Mouse (Mus musculus) layer of hippocampus, adult 9-10 months (tissue): ENCODE measurements around the gene Ttll10.

Experiments
- DNase-seq: peaks from one replicate; pipeline ENCODE4 v3.0.0; 2022; ENCODE audit warnings: low spot score

The Ttll10 gene

DNA sequence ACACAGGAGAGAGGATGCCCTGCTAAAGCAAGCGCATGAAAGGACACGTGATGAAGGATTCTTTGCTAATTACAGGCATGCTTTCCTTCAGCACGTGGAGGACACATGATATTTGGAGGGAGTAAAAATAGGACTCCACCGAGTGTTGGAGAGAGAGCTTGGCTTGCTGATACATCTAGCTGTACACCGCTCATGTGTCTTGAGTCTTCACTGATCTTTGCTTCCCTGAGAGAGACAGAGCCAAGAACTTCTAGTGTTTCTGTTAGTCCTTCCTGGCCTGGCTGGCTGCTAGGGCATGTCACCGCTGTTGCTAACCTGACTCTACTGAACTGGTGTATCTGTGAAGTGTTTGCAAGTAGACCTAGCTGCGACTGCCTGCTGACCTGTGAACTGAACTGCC is 35.0 kb downstream of the Ttll10 start:
- no peak for DNase-seq

DNA sequence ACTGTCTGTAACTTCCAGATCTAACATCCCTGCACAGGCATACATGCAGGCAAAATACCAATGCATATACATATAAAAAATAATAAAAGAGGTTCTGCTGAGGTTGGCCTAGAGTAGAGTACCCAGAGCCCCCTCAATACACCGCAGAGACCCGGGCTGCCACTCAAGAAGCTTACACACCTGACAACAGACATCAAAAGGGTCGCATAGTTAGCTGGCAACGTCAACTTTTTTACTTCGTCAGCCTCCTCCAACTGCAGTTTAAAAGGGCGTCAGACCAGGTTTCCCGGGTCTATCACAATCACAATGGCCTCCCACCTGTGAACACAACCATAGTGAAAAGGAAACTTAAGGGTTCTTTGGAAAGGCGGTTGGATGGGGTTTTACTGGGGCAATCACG is 35.7 kb downstream of the Ttll10 start:
- DNase-seq = no peak

- DNase-seq = no peak
Measured at GRCm38 (mm10) chr4:156021942-156022419, 37.2 kb downstream of the Ttll10 start.

DNA sequence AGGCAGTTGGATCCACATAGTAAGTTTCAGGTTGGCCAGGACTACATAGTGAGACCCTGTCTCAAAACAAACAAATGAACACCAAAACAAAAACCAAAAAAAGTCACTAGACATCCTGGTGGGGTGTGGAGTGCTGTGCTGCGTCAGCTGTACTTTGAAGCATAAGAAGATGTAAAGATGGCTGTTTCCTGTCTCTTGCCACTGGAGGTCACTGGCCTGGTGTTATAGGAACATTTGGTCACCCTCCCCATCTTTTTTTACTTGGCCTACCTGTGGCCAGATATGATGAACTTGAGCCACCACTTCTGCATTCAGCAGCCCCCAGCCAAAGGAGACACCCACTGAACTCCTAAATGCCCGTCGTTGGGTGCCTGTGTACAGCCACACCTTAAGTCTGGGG is 37.8 kb downstream of the Ttll10 start:
- no peak for DNase-seq

GRCm38 (mm10) chr4:156019771-156020170 is 39.4 kb downstream of the Ttll10 start:
- DNase-seq = no peak

- no peak for DNase-seq
Measured at GRCm38 (mm10) chr4:156014436-156014835, 44.8 kb downstream of the Ttll10 start.

DNA sequence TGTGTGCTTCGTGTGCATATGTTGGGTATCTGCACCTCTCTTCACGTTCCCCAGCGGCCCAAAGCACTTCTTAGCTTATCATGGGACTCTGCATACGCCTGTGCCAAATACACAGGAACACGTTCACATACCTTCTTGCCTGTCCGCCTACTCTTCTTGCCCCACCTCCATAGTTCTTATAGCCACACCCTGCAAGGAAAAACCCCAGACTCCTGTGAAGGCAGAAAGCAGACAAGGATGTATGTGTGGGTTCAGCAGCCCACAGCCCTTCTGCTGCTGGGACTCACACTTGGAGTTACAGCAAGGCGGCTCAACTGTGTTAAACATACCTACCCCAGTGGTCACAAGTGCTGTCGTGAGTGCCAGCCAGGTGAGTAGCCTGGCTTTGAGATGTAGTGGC is 45.6 kb downstream of the Ttll10 start, which contains the start of gene Tnfrsf4:
Gene Tnfrsf4, plus strand, starts transcription at position 207 of the 400 bp plus-strand sequence.
- no peak for DNase-seq

DNA sequence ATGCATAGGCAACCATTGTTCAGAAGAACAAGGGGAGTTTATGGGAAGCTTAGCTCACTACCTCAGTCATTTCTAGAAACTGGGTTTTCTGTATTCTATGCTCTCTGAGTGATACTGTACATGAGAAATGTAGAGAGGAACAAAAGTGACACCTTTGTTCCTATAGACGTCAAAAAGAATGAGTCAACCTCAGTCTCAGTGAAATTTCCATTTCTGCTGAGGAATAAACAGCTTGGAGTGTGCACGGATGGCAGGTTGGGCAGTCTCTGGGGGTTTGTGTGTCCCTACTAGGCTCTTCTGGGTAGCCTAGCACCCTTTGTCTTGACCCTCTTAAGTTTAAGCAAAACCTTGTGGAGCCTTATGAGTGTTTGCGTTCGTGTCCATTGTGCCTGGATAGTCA is 50.8 kb downstream of the Ttll10 start:
- no peak for DNase-seq

DNA sequence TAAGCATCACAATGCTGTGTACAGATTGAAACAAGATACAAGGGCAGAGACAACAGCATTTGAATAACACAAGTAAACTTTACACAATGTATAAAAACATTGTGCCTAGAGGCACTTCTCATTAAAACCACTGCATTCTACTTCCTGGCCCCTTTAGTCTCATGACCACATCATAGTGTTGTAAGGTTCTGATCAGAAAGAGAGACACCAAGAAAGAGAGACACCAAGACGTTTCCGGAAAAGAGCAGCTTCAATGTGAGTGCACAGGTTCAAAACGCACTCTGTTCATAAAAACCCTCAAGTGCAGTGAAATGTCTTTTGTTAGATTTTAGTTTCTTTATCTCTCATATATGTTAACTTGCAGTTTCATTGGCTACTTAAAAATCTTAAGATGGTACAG is 55.1 kb downstream of the Ttll10 start:
- no peak for DNase-seq

DNA sequence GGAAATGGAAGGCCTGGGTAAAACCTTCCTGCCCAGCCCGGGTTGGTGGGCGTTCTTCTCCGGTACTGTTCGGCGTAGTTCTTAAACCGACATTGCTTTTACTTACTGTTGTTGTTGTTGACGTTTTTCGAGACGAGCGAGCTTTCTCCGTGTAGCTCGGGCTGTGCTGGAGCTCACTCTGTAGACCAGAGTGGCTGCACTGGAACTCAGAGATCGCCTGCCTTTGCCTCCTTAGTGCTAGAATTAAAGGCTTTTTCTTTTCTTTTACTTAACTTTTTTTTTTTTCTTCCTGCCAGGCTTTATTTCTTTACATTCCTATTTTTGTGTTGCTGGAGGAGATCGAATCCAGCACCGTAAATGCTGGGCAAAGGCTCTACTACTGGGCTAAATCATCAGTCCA is 65.6 kb downstream of the Ttll10 start:
- no peak for DNase-seq

DNA sequence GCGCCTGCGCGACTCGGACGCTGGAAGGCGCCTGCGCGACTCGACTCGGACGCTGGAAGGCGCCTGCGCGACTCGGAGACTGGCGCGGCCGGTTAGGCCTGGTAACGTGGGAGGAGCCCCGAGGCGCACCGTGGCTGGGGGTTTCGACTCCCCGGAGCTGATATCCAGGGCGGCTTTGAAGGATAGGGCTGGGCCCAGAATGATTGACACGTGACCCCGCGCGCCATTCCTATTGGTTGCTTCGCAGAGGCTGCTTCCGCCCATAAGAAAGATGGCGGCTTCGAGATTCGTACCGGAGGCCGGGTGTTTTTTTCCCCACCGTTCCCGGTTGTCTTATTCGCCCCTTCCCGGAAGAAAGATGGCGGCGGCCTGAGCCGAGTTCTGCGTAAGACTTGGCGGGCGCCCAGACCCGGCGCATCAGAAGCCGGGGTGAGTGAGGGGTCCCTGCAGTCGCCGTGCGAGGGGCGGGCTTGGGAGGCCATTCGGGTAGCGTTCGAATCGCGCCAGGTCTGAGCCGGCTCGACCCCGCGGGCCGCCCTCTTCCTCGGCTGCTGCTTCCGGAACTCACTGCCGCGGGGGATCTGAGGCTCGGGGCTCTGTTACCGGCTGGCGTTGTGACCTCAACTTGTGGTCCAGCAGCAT is 66.2 kb downstream of the Ttll10 start:
- DNase-seq = peak; percentile 98

GRCm38 (mm10) chr4:155992241-155992905 is 66.8 kb downstream of the Ttll10 start, which contains the start of the genes B3galt6 and Sdf4:
B3galt6 (minus strand) TSS chr4:155992649.
Sdf4 (plus strand) TSS chr4:155992872.
- peak; percentile 67 for DNase-seq

- peak; percentile 5 for DNase-seq
Measured at GRCm38 (mm10) chr4:155991908-155992230, 67.3 kb downstream of the Ttll10 start.

DNA sequence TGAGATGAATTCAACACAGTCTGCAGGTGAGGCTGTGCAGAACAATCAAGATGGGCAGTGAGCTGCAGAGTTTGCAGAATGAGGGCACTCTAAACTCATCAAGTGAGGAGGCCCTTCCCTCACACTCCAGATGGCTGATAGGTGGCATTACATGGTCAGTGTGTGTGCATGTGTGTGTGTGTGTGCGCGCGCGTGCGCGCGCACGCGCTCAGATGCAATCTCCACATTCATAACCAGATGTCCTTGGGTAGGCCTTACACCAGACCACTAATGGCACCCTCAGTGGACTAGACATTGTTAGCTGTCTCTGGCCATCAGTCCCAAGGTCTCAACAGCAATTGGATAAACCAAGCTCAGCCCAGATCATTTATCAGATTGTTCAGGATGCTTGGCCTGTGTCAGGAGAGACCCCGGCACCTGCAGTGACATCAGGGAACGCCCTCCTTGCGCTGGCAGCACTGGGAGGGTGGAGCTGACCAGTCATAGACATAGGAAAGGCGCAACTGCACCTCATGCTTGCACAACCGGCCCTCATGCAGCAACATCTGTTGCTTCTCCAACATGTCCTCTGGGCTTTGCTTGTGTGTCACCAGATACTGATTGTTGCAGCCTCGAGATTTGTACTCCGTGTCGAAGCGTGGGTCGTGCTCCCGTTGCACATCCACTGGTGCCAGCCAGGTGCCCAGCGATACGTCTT is 67.9 kb downstream of the Ttll10 start:
- no peak for DNase-seq
